Mouse (Mus musculus) 3T3-L1 (cell line): Measurements from ENCODE around the gene Cd302.
A peak's percentile ranks its signal among the peaks of the same experiment; 100 is the strongest.

Experiments used
- DNase-seq: peaks from one replicate; pipeline ENCODE4 v3.0.0-alpha.2; 2015; ENCODE audit warnings: low read depth, low spot score

Cd302 gene

GRCm38 (mm10) chr2:60253506-60253905 is 30.8 kb downstream of the Cd302 start:
- no peak for DNase-seq

DNA sequence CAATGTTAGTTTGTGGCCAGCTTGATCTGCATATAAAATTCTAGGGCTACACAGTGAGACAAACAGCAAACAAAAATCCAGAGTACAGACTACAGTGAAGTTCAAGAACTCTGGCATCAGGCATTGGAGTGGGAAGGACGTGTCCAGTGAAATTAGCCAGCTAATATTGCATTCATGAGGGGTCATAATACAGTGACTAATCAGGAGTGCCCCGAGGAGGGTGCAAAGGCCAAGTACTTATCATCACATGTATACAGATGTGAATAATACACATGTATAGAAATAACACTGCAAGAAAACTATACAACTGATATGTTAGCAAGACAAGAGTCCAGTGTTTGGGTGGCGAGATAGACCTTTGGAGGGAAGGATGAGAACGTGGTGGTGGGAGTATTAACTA is 31.5 kb downstream of the Cd302 start:
- DNase-seq, result no peak

DNA sequence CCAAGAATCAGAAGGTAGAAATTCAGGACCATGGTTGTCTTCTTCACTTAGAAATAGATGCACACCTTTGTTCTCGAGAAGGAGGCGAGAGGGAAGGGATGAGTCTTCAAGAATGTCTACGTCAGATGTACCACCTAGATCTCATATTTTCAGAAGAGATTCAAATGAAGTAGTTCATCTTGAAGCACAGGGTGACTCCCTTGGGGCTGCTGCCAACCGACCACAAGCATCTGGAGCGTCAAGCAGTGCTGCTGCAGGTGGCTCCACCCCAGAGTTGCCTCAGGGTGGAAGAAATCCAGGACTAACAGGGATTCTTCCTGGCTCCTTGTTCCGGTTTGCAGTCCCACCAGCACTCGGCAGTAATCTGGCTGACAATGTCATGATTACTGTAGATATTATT is 49.8 kb downstream of the Cd302 start:
- DNase-seq, result peak; percentile 38

GRCm38 (mm10) chr2:60233147-60233546 is 51.1 kb downstream of the Cd302 start:
- no peak for DNase-seq

DNA sequence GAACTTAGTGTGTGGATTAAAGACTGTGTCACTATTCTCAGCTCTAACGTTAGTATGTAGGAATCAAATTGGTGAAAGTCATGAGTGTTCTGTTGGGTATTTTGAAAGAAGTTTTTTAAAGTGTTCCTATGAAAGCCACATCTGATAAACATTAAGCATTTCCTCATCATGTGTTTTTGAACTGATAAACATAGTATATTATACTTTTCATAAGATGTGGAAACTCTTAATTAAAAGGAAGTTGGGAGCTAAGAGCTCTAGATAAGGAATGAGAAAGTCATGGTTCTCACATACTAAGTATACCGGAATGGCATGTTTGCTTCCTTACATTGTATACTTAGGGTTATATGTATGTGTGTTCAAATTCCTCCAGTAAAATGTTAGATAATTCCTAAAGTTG is 53.9 kb downstream of the Cd302 start:
- DNase-seq, result no peak

DNA sequence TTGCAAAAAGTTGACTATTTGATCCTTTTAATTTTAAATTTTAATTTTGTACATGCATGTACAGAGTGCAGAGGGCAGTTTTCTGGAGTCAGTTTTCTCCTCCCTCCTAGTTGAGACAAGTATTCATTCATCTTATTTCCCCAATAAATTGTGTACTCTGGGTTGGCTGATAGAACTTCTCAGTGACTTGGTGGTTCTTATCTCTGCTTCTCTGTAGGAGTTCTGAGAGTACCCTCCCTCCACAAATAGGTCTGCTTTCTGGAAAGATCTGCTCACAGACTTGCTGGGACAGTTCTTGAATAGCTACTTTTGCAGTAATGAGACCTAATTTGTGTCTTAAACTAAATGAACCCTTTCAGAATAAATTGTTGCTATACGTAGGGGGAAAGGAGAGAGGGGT is 55.8 kb downstream of the Cd302 start:
- DNase-seq, result no peak

- no peak for DNase-seq
These were observed 60.8 kb downstream of the Cd302 start for GRCm38 (mm10) chr2:60223489-60223888.

DNA sequence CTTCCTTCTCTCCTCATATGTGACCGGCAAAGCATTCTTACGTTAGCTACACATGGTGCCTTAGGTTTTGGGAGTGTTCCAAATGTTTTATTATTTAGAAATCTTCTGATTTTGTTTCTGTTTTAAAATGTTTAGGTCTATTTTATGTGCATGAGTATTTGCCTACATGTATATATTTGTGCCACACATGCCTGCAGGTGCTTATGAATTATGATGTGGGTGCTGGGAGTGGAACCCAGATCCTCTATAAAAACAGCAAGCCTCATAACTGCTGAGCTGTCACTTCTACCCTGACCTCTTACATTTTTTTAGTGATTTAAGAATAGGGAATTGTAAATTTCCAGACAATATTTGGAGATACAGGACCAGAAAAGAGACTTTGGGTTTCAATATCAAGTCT is 62.3 kb downstream of the Cd302 start:
- no peak for DNase-seq

DNA sequence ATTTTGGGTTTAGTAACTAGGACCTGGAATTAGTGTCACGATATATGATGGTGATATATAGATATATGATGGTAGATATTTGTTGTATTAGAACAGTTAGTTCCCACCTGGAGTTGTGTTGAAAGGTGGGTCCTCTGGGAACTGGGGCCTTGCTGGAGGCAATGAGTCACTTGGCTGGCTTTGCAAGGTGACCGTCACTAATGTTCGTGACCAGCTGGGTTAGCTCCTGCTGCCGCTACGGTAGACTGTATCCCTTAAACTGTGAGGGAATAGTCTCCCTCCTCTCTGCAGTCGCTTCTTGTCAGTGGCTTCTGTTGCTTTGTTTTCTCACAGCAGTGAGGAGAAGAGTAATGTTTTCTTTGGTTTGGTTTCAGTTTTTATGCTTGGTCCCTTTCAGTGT is 63.1 kb downstream of the Cd302 start:
- DNase-seq, result no peak

DNA sequence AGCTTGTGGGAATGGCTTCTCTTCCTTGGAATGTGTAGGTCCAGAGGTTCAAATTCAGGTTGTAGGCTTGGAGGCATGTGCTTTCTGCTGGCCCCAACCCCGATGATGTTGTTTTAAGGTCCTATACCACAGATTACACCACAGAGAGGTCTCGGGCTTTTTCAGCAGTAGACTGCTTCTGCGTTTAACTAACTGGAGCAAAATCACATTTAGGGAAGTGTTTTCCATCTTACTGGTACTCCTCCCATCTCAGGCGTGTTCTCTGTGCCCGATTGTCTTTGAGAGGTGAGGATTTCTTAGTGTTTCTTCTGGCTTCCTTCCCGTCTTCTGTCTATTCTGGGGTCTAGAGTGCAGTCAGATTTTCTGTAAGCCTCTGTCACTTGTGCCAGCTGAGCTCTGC is 66.7 kb downstream of the Cd302 start:
- no peak for DNase-seq

DNA sequence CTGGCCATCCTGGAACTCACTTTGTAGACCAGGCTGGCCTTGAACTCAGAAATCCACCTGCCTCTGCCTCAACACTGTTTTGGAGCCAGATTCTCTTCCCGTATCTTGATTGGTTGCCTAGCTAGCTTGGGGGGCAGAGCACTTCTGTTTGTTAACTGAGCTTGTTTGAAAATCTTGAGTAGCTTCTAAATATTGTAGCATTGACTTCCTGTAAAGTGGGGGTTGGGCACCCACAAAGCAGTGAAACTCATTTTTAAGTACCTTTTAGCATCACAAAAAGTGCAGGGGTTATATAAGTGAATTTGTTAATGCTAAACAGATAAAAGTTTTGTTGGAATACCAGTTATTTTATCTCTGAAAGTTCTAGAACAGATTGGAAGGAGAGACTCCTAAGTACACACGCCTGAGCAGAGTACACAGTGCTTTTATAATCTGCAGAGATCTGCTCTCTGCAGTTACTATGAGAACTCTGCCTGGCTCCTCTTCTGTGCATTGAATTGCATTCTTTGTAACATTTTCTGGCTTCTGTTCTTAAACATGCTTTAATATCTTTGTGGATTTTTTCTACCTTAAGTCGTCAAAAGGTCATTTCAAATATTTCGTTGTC is 67.6 kb downstream of the Cd302 start:
- DNase-seq, result no peak

DNA sequence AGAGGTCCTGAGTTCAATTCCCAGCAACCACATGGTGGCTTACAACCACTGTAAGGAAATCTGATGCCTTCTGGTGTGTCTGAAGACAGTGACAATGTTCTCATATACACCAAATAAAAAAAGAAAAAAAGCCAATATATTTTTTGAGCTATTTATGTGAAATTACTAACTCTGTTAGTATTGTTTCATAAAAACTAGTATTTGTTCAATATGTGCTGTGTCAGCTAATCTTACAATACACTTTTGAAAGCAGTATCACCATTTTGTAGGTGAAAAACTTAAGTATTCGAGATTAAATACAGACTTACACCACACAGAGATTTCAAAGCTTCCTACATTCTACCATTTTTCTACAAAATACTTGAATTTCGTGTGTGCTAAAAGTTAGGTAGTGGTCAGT is 69.6 kb downstream of the Cd302 start:
- DNase-seq, result no peak

GRCm38 (mm10) chr2:60212488-60212887 is 71.8 kb downstream of the Cd302 start:
- no peak for DNase-seq

DNA sequence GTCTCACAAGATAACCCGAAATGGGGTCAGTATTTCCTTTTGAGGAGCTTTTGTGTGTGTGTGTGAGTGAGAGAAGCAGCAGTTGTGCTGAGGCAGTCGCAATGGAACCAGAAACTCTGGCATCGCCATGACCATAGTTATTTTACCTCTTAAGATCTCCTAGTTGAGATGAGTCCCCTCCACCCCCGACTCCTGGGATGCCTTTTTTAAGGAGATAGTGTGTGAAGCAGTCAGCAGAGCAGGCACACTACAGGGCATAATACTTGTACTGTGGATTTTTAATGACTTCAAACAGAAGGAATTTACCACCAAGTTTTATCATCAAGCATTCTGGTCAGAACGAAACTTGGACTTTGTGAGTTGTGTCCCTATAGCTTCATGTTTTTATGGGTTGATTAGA is 73.5 kb downstream of the Cd302 start:
- no peak for DNase-seq

DNA sequence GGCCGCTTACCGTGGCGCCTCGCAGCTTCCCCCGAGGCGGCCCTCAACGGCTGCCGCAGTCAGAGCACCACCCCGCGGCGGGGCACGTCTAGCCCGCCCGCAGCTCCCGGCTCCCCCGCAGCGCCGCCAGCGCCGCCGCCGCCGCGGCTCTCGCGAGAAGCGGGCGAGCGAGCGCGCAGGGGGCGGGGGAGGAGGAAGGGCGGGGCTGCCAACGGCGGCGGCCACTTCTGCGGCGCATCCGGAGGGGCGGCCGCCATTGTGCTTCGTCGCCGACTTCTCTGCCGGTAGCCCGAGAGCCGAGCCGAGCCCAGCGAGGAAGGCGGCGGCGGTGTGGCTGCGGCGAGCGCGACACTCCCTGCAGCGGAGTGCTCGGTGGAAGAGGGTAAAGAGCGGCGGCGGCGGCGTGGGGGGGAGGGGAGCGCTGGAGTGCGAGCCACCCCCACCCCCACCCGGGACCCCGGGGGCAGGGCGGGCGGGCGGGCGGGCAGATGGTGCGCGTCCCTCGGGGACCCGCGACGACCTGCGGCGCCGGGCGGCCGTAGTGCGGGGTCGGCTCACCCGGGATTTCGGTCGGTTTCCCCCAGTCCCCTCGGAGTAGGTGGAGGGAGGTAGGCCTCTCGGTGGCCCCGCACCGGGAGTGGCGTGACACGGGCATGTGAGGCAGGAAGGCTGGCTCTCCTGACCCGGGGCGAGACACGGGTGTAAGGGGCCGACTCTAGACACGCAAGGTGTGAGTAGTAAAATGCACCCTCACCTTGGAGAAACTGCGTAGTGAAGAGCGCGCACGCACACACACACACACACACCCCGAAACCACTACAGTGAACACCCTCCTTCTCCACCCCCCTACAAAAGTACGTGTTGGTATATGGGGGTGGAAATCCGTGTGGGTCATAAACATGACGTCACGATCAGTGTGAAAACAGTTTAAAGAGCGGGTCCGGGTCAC is 74.3 kb downstream of the Cd302 start, which contains the start of the genes Baz2b and March7:
Baz2b (minus strand) TSS at position 137 of the 949 bp plus-strand sequence.
March7 (plus strand) TSS at position 185 of the 949 bp plus-strand sequence.
- peak; percentile 77 for DNase-seq

GRCm38 (mm10) chr2:60209122-60209611 is 75.1 kb downstream of the Cd302 start:
- peak; percentile 62 for DNase-seq

DNA sequence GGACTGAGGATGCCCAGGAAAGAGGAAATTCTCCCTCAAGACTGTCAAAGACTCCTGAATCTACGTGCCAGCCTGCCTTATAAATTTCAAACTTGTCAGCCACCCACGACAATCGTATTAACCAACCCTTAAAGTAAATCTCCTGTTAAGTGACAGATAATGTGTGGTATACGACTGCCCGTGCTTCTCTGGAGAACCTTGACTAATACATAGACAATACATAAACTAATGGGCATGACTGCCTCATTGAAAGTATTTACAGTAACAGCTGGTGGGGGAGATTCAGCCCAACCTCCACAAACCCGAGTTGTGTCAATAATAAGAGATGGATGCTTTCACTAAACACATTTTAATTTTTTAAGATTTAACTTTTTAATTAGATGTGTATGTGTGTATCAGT is 78.5 kb downstream of the Cd302 start:
- no peak for DNase-seq

DNA sequence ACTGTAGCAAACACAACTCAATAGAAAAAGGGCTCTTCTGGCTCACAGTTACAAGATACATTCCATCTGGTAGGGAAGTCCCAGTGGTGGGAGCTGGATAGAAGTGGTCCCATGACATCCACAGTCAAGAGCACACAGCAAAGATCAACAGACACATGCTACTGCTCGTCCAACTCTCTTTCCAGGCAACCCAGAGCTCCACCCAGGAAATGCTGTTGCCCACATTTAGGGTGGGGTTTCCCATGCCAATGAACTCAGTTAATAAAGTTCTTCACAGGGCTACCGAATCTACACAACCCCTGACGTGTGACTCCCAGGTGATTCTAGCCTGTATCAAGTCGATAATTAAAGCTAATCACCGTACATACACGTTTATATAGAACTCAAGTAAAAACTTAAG is 80.1 kb downstream of the Cd302 start:
- no peak for DNase-seq

DNA sequence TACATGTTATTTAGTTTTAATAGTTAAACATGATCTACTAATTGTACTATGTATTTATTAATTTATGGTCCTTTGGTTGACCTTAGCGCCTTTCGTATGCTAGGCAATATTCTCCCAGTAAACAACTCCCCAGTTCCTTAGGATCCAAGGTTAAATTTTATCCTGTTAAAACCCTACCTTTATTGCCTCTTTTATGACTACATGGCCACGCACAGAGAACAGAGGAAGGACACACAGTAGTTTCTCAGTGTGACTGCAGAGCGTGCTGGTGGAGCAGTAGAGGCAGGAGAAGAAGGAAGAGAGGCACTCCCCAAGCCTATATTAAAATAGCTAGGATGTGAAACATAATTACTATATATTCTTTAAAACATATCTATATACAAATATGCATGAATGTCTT is 80.6 kb downstream of the Cd302 start:
- no peak for DNase-seq

DNA sequence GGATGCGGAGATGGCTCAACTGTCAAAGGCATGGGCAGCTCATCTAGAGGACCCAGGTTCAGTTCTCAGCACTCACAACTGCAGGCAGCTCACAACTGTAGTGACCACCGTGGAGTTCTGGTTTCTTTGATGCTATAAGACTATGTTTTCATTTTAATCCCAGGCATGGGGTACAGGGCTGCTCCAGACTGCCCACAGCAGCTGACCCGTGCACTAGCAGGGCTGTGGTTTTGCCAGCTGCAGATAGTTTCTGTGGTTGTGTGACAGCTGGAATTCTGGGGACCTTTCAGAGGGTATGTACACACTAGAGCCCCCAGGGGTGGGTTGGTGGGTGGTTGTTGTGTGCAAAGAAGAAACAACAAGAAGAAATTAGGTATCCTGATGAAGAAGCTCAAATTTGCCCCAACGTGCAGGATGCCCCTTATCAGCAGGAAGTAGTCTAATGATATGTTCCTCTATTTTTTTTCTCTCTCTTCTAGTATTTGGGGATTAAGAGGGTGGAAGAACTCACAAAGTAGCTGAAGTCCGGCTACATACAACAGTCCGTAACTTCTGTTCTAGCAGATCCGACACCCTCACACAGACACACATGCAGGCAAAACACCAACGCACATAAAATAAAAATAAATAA is 81.3 kb downstream of the Cd302 start:
- DNase-seq, result no peak
